In the genomic region with DNA sequence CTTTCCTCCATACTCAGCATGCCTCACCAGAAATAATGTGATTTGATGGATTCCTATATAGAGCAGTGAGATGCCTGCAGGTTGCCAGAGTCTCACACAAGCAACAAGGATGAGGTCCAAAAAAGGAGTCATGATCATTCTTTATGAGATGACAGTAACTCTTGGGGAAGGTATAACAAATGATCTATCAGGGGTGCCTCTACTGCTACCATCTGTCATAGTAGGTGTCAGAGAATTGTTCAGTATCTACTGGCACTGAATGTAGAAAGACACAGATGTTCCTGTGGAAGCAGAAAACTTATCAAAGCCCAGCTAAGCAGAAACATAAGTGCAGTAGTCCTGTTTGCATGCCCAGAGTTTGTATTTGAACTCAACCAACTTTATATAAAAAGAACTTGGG, we compare ENCODE assay signal across 22 mouse cellular contexts.
DNase-seq lines count a peak whose midpoint lies in the region; ATAC-seq and TF ChIP-seq lines count a peak whose summit lies in the region.
"Had no signal": no experiment of that assay in that cellular context is flagged by ENCODE, and none has a peak within 500 bp of the region (broad histone marks: within the 10 kb centered on the region; RNA-seq: fewer than 3 reads in every experiment).

No protein-coding gene starts in this region.

- H3K4me1 ChIP-seq in hindbrain, embryonic 16.5 days (ENCODE audit: control insufficient read depth, insufficient read depth, low read depth, low read length): no peaks in the 10 kb centered on the region
- no peaks in the 10 kb centered on the region for H3K4me1 ChIP-seq in hindbrain, embryonic 11.5 days (replicated peaks; ENCODE audit: control insufficient read depth, insufficient read depth, low read length)
- H3K4me1 ChIP-seq in midbrain, postnatal 0 days (ENCODE audit: insufficient read depth, low read length): no peaks in the 10 kb centered on the region
- no peaks in the 10 kb centered on the region for H3K4me1 ChIP-seq in midbrain, embryonic 14.5 days (ENCODE audit: control insufficient read depth, insufficient read depth, low read length)
- H3K4me1 ChIP-seq: heart, embryonic 12.5 days had no signal

- H3K4me2 ChIP-seq in hindbrain, embryonic 16.5 days (ENCODE audit: low read length): no peak overlapping the region
- no peak overlapping the region for H3K4me2 ChIP-seq in hindbrain, embryonic 11.5 days (replicated peaks; ENCODE audit: low read depth, low read length)
- no peak overlapping the region for H3K4me2 ChIP-seq in midbrain, postnatal 0 days (ENCODE audit: low read depth, low read length, poor library complexity, severe bottlenecking)
- no peak overlapping the region for H3K4me2 ChIP-seq in midbrain, embryonic 14.5 days (ENCODE audit: low read length)
- H3K4me2 ChIP-seq: embryonic facial prominence, embryonic 15.5 days; heart, embryonic 12.5 days had no signal

- no peaks in the 10 kb centered on the region for H3K9me3 ChIP-seq in hindbrain, embryonic 16.5 days (ENCODE audit: control insufficient read depth, low read length)
- H3K9me3 ChIP-seq in hindbrain, embryonic 11.5 days (ENCODE audit: control insufficient read depth, low read length): no peaks in the 10 kb centered on the region
- H3K9me3 ChIP-seq in midbrain, postnatal 0 days (ENCODE audit: low read length): no peaks in the 10 kb centered on the region
- no peaks in the 10 kb centered on the region for H3K9me3 ChIP-seq in midbrain, embryonic 14.5 days (ENCODE audit: control insufficient read depth, low read length)
- H3K9me3 ChIP-seq: embryonic facial prominence, embryonic 15.5 days; forebrain, embryonic 10.5 days; heart, embryonic 12.5 days had no signal

- no peak overlapping the region for H3K27ac ChIP-seq in hindbrain, embryonic 16.5 days (ENCODE audit: low read depth, low read length)
- no peak overlapping the region for H3K27ac ChIP-seq in hindbrain, embryonic 11.5 days (ENCODE audit: low read depth, low read length)
- no peak overlapping the region for H3K27ac ChIP-seq in midbrain, postnatal 0 days (ENCODE audit: low read depth, low read length)
- no peak overlapping the region for H3K27ac ChIP-seq in midbrain, embryonic 14.5 days (replicated peaks; ENCODE audit: low read depth, low read length)
- H3K27ac ChIP-seq: embryonic facial prominence, embryonic 15.5 days; forebrain, embryonic 10.5 days had no signal

- H3K4me3 ChIP-seq in hindbrain, embryonic 16.5 days (ENCODE audit: low read length): no peak overlapping the region
- no peak overlapping the region for H3K4me3 ChIP-seq in hindbrain, embryonic 11.5 days (ENCODE audit: low read depth, low read length)
- H3K4me3 ChIP-seq in midbrain, postnatal 0 days (ENCODE audit: low read depth, low read length): no peak overlapping the region
- H3K4me3 ChIP-seq in midbrain, embryonic 14.5 days (replicated peaks; ENCODE audit: low read depth, low read length): no peak overlapping the region
- H3K4me3 ChIP-seq: embryonic facial prominence, embryonic 15.5 days; erythroblast, embryonic 14.5 days; forebrain, embryonic 10.5 days; heart, embryonic 12.5 days had no signal

- DNase-seq in frontal cortex, postnatal 10 days (ENCODE audit: low spot score in 2 of 2): no peak
- DNase-seq in hindbrain, embryonic 11.5 days (ENCODE audit: low spot score): no peak
- DNase-seq in midbrain, postnatal 0 days (ENCODE audit: low spot score): peak; percentile 14
- no peak for DNase-seq in midbrain, embryonic 14.5 days
- DNase-seq in brain, adult 2 months (ENCODE audit: low read depth, low spot score): peak; percentile 36
- DNase-seq: adrenal gland, adult 8-10 months; adrenal gland, postnatal 36 days; B cell, adult 2 months; cerebellum, adult 11 months; cerebellum, adult 8-10 months; cerebellum, postnatal 14 days; embryo, embryonic 11 days; gastrocnemius, postnatal 14 days had no signal

- ATAC-seq in frontal cortex, adult (ENCODE audit: low TSS enrichment): peak; percentile 53
- peak; percentile 89 for ATAC-seq in hindbrain, embryonic 16.5 days
- ATAC-seq in hindbrain, embryonic 11.5 days (ENCODE audit: low FRiP score): no peak
- no peak for ATAC-seq in midbrain, postnatal 0 days (ENCODE audit: low FRiP score)
- no peak for ATAC-seq in midbrain, embryonic 14.5 days (ENCODE audit: low FRiP score, low TSS enrichment)
- ATAC-seq: CD4-positive, CD25-positive, alpha-beta regulatory T cell, adult 4 months; forebrain, embryonic 14.5 days had no signal

- TF ChIP-seq CTCF in midbrain, postnatal 0 days (IDR thresholded peaks at IDR 0.05): no peak

- no peak overlapping the region for H3K9ac ChIP-seq in hindbrain, embryonic 16.5 days (ENCODE audit: low read depth, low read length)
- H3K9ac ChIP-seq in hindbrain, embryonic 11.5 days (ENCODE audit: low read depth, low read length): no peak overlapping the region
- no peak overlapping the region for H3K9ac ChIP-seq in midbrain, postnatal 0 days (replicated peaks; ENCODE audit: low read length, poor library complexity, severe bottlenecking)
- H3K9ac ChIP-seq in midbrain, embryonic 14.5 days (replicated peaks; ENCODE audit: low read length): no peak overlapping the region
- H3K9ac ChIP-seq: embryonic facial prominence, embryonic 15.5 days; heart, embryonic 12.5 days had no signal

- H3K27me3 ChIP-seq in hindbrain, embryonic 16.5 days (replicated peaks; ENCODE audit: control insufficient read depth, insufficient read depth, low read length): no peaks in the 10 kb centered on the region
- H3K27me3 ChIP-seq in hindbrain, embryonic 11.5 days (ENCODE audit: control insufficient read depth, insufficient read depth, low read length): no peaks in the 10 kb centered on the region
- H3K27me3 ChIP-seq in midbrain, postnatal 0 days (ENCODE audit: insufficient read depth, low read length): no peaks in the 10 kb centered on the region
- H3K27me3 ChIP-seq in midbrain, embryonic 14.5 days (ENCODE audit: control insufficient read depth, insufficient read depth, low read length): no peaks in the 10 kb centered on the region
- H3K27me3 ChIP-seq: embryonic facial prominence, embryonic 15.5 days; heart, embryonic 12.5 days had no signal

- no peaks in the 10 kb centered on the region for H3K36me3 ChIP-seq in hindbrain, embryonic 16.5 days (ENCODE audit: control insufficient read depth, insufficient read depth, low read length)
- no peaks in the 10 kb centered on the region for H3K36me3 ChIP-seq in hindbrain, embryonic 11.5 days (ENCODE audit: control insufficient read depth, insufficient read depth, low read length)
- no peaks in the 10 kb centered on the region for H3K36me3 ChIP-seq in midbrain, postnatal 0 days (ENCODE audit: insufficient read depth, low read length)
- H3K36me3 ChIP-seq in midbrain, embryonic 14.5 days (ENCODE audit: control insufficient read depth, insufficient read depth, low read length): no peaks in the 10 kb centered on the region
- H3K36me3 ChIP-seq: embryonic facial prominence, embryonic 15.5 days; forebrain, embryonic 10.5 days; G1E; heart, embryonic 12.5 days had no signal

Comparison
In these comparisons a context has a peak if more than half of its experiments do, and no peak if none do; other contexts are left out.
1. ATAC-seq: peak in frontal cortex, adult (single experiment) and hindbrain, embryonic 16.5 days (single experiment); none in hindbrain, embryonic 11.5 days (single experiment), midbrain, postnatal 0 days (single experiment) and midbrain, embryonic 14.5 days (single experiment).
2. DNase-seq: peak in midbrain, postnatal 0 days (single experiment) and brain, adult 2 months (single experiment); none in frontal cortex, postnatal 10 days (0 of 2), hindbrain, embryonic 11.5 days (single experiment) and midbrain, embryonic 14.5 days (single experiment).